Mouse (Mus musculus) cerebellum, postnatal 25 days (tissue): ENCODE results near the gene 1600002K03Rik.
"Not testable (repeated sequence)": the region's sequence is repeated elsewhere in the genome, so short reads cannot be mapped to it uniquely, and the experiment has no call there.

Experiments used
- DNase-seq, 2 experiments: peaks; one replicate each; pipeline ENCODE4 v3.0.0; 2021; ENCODE audit warnings: mixed read lengths in 2 of 2

The 1600002K03Rik gene

DNA sequence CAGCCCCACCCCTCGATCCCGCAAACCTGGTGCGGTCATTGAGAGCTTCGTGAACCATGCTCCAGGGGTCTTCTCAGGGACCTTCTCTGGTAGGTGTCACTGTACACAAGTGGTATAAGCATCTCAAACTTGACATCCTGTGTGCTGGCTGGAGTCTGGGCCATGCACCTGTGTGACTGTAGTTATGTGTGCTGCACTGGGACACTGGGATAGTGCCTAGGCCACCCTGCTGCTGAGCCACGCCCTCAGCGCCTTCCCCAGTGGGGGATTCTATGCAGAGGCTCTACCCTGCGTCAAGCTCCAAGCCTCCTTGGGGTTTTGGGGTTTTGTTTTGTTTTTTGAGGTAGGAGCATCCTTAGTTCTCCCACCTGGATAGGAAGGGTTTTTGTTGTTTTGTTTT is 18.4 kb upstream of the 1600002K03Rik start:
- DNase-seq = no peak

DNA sequence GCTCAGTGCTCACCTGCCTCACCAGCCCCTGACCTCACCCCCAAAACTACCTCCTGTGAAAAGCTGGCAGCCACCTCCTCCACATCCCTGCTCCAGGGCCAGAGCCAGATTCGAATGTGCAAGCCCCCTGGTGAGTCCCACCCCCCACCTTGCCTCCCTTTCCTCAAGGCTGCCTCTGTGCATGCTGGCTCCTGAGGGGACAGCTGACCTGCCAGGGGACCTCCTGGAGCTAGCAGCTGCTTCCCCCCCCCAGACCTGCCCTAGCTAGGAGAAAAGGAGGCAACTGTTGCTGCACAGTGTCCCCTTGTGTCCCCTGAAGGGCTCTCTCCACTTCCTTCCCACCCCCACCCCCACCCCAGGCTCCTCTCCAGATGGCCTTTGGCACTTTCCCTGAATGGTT is 17.5 kb upstream of the 1600002K03Rik start:
- peak in 1 of 2 experiments; percentile 40 for DNase-seq

DNA sequence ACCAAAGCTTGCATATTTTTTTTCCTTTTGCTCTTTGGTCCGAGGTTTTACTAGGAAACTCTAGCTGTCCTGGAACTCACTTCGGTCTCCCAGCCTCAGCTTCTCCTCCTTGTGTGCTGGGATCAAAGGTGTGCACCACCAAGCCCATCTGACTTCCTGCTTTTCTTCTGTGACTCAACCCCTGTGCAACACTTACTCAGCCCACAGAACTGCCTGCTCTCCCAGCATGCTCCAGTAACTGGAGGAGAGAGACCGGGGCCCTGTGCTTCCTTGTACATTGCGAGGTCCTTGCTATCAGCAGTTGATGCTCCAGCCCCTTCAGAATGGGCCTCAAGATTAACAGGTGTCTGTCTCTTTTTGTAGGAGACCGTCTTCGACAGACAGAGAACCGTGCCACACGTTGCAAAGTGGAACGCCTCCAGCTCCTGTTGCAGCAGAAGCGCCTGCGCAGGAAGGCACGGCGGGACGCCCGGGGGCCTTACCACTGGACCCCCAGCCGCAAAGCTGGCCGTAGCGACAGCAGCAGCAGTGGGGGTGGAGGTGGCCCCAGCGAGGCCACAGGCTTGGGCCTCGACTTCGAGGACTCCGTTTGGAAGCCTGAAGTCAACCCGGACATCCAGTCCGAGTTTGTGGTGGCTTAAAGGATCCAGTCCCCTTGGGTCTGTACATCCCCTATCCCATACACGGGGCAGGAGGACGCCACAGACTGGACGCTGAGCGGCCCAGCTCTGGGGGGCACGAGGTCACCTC is 16.6 kb upstream of the 1600002K03Rik start:
- DNase-seq = no peak

DNA sequence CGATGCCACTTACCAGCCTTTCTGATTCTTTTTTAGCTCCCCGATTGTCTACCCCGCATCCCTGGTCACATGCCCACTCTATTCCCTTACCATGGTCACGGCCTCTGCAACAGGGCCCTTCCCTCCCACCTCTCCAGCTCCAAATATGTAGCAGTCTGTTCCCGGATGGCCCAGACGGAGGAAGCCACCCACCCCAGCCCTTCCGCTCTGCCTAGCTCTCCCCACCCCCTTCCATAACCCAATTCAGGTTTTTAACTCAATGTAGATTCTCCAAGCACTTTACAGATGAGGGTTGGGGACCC is 16.0 kb upstream of the 1600002K03Rik start:
- DNase-seq = no peak

DNA sequence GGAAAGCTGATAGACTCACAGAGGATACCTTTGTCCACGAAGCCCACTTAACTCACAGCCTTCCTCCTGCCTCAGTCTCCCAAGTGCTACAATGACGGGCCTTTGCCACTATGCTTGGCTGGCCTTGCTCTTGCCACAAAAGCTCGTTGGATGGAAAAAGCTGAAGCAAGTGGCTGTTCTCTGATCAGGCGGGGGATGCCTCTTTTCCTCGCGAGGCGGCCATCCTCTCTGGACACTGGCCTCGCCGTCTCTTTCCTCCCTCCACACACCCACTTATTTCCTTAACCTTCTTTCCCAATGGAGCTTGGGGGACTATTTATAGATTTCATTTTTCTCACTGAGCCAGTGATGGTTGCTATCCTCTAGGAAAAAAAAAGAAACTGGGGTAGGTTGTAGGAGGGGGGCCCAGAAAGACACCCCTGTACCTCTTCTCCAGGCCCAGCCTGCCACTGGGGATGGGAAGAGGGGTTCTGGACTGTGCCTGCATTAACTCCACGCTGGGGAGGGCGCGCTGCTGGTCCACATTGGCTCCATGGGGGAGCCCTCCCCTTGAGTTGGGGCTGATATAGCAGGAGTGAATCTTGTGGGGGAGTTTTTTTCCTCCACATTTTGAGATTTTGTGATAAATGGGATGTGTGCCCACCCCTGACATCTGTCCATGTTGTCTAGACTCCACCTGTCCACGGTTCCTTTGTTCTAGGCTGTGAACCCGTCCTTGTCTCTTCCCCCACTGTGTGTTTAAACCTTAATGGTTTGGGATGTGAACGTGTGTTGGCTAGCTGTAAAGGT is 15.4 kb upstream of the 1600002K03Rik start:
- no peak for DNase-seq

DNA sequence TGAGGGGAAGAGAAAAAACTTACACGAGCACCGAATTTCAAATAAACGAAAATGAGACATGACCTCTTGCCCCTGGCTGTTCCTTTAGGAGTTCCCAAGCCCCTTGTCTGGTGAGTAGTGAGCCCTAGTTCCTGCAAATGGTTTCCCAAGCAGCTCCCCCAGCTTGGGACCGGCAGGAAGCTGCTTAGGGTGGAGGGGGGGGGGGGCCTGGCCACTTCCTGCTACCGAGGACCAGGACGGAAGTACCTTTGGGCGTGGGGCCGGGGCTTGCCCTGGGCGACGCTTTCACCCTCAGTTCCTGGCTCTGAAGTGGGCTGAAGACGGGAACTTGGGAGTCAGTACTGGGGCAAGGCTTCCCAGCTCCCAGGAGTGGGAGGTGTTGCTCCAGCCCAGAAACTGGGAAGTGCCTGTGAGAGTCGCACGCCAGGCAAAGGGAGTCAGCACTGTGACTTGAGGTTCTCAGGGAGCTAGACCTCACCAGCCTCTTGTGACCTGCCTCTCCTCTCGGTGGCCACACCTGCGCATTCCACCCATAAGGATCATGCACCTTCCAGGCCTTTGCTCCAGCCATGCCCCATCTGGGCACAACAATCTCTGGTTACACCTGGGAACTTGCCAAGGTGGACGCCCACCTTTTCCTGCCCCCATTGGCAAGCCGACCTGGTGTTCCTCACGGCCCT is 14.3 kb upstream of the 1600002K03Rik start:
- peak in 1 of 2 experiments; percentile 51 for DNase-seq

DNA sequence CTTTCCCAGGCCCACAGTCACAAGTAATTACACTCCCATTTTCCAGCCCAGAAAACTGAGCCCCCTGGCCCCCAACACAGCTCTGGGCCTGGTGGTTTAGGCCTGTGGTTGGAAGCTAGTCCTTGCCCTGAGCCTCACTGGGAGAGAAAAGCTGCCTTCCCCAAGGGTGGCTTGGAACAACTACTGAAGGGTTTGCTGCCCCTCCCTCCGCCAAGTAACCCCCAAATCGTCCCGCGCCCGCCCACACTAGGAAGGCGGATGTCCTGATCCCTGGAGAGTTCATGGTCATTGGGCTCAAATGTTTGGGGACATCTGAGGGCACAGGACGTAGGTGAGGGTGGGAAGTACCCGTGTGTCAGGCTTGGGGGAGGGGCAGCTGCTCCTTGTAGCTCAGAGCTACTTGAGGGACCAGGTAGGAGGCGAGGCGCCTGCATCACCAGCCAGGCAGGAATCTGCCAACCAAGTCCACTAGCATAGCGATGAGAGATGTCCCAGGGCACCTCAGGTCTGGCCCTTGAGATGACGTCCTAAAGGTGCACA is 13.7 kb upstream of the 1600002K03Rik start:
- peak in 1 of 2 experiments; percentile 72 for DNase-seq

DNA sequence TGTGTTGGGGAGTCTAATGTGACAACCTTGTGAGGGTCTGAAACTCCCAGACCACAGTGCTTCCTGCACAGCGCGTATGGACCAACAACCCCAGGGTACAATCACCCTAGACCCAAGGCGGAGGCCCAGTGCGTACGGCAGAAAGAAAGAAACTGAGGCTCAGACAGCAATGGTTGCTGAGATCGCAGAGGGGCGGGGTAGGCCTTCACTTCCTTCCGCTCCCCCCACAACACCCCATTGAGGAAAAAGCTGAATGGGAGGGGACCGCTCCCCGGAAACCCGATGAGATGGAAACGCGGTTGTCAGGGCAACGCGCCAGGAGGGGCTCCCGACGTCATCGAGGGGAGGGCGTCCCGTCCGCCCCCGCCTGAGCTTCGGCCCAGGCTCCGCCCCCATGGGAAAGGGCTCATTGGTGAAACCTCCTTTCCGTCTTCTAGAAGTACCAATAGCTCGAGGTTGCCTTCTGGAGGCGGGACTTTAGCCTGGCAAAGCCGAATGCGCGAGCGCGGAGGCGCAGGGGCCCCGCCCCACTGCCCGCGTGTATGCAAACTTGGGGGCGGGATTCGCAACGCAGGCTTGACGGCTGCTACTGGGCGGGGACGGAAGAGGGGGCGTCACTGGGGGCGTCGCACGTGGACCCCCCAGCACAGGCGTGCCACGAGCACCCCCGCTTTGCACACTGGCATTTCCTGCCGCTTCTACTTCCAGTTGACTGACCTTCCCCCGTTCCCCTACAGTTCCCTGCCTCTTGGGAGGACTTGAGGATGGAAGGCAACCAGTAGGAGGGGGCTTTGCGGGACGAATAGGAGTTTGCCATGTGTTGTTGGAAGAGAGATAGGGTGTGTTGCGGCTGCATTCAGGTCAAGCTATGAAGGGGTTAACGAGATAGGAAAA is 12.9 kb upstream of the 1600002K03Rik start:
- DNase-seq = peak; percentile 97 to 99

DNA sequence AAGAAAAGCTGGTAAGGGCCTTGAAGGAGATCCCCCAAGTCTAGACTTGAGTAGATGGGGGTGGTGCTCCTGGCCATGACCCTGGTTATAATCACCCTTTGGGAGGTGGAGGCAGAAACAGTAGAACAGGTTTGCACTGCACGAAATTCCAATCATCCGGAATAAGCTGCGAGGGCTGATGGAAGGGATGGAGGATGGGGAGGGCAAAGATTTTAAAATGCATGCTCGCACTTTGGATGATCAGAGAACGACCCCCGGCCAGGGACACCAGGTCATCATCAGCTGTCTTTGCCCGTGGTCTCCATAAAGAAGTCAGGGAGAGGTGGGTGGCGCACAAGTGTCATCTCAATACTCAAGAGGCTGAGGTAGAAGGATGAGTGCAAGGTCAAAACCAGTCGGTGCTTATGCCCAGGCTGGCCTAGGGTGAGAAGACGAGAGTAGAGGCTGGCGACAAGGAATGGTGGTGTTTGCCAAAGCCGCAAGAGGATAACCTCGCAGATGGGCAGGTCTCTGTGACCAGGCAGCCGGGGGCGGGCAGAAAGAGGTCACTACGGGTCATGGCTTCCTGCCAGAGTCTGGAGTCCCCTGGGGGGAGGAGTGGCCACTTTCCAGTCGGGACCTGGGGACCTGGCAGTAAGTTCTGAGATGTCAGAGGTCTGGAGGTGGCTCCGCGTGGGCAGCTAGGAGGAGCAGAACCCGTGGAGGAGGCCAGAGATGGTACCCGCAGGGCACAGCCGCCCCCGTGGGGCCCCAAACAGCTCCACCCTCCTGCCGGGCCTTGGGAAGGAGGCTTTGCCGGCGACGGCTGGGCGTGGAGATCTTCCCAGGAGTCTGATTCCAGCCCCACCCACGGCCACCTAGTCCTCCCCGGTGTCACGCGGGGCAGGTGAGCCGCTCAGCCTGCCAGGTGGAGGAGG is 12.0 kb upstream of the 1600002K03Rik start:
- peak; percentile 75 to 80 for DNase-seq

DNA sequence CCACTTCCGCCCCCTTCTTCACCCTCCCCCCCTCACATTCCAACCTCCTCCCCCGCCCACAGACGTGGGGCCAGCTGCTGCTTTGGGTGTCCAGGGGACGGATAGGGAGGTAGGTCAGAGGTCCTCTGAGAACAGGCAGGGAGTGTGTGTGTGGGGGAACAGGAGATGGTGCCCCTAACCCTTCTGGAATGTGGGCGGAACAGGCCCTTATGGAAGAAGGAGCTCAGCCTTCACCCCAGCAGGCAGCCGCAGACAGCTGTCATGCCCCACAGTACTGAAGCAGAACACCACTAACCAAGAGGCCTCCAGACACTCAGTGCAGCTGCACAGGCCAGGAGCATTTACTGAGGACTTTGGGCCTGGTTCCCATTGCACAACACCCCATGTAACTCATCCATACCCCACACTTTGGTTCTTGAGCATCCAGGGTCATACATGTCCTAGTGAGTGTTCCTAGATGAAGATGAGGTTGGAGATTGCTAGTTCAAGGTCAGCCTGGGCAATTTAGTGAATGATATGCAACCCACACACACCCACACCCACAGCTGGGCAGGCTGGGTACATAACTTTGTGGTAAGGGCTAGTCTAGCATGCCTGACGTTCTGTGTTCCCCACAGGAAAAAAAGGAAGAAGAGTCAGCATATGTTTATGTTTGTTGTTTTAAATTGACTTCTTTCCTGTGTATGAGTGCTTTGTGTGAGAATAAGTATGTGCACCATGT is 11.1 kb upstream of the 1600002K03Rik start:
- no peak for DNase-seq

DNA sequence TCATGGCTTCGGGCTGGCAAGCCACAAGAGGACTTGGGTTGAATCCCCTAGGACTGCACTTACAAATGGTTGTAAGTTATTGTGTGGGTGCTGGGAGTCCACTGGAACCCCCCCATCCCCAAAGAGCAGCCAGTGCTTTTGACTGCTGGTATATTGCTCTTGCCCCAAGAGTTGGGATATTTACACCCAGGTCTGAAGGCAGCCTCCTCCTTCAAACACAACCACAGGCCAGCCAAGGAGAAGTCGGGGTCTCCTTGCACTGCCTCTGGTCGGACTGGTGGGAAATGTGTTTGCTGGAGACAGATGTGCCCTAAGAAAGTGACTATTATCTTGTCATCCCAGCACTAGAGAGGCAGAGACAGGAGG is 10.5 kb upstream of the 1600002K03Rik start:
- no peak for DNase-seq

DNA sequence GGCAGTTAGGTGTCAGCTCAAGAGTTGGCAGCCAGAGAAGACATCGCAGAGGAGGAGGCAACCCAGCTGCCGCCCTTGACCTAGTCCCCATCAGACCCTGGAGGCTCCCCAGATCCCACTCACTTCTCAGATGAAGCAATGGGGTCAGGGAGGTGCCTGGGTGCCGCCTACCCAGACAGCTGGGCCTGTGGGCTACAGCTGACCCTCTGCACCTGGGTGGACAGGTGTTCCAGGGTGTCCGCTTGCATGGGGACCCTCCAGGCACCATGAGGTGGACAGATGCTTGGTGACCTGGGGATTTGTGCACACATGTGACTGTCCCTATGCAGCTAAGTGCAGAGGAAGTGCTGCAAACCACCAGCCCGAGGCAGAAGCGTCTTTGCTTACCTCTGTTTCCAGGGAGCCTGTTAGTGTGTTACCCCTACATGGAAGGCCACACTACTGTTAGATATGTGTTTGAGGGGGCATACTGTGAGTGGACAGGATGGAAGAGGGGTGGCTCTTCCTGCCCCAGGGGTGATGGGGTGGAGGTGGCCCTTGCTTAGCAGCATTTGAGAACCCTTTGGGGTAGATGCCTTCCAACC is 9.9 kb upstream of the 1600002K03Rik start:
- peak in 1 of 2 experiments; percentile 31 for DNase-seq

DNA sequence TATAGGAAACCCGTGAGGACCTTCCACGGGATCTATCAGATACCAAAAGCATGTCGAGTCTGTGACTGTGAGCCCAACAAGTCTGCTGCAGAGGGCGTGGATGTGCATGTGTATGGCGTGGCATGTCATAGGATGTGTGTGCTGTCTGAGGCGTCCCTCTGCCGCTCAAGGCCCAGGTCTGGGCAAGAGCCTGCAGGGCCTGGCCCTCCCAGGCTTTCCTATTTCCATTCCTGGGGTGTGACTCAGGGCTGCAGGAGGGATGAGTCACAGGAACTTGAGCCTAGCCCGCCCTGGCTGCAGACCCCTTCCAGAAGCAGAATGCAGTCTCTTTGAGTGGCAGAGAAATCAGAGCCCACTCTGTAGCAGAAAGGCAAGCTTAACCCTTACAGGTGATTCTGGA is 9.0 kb upstream of the 1600002K03Rik start:
- DNase-seq = peak; percentile 44 to 46

DNA sequence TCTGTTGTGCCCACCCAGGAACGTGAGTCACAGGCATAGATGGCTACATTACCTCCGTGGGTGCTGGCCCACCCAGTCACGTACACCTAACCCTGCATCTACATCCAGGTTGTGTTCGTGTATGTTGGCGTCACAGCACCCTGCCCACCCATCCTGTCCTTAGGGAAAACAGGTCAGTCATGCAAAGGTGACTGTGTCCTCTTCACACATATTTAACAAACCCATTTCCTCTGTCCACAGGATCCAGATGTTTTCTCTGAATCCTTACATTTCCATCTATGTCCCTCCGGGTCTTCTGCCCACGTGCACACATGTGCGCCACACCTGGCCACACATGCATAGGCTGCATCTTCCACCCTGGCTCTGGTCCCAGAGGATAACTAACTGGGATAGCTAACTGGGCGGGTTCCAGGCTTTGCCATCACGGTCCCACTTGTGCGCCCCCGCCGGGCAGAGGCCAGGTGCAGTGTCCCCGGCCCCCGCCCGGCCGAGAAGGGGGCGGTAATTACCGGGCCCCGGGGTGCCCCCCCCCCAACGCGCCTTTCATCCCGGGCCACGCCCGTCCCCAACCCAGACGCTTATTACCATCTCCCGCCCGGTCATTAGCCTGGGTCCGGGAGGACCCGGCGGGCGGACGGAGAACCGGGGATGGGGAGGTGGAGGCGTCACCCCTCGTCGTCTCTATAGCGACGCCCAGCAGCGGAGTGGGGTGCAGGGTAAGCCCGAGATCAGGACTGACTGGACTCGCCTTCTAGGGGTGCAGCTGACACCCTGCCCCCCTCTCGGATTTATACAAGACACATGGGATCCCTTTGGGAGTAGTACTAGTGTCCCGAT is 8.4 kb upstream of the 1600002K03Rik start:
- DNase-seq = peak in 1 of 2 experiments; percentile 76

DNA sequence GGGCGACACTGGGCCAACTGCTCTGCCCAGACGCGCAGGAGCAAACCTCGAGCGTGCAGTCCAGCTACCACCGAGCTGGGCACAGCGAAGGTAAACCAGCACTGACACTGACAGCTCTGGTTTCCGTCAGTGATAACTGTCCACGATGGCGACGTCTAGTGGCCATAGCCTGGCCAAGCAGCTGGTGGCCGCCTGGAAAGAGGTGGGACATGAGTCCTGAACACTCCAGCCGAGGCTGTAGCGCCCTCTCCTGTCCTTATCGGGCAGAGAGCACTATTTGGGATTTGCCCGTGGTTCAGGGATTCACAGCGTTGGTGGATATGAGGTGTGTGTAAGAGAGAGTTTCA is 7.8 kb upstream of the 1600002K03Rik start:
- peak; percentile 99 for DNase-seq

DNA sequence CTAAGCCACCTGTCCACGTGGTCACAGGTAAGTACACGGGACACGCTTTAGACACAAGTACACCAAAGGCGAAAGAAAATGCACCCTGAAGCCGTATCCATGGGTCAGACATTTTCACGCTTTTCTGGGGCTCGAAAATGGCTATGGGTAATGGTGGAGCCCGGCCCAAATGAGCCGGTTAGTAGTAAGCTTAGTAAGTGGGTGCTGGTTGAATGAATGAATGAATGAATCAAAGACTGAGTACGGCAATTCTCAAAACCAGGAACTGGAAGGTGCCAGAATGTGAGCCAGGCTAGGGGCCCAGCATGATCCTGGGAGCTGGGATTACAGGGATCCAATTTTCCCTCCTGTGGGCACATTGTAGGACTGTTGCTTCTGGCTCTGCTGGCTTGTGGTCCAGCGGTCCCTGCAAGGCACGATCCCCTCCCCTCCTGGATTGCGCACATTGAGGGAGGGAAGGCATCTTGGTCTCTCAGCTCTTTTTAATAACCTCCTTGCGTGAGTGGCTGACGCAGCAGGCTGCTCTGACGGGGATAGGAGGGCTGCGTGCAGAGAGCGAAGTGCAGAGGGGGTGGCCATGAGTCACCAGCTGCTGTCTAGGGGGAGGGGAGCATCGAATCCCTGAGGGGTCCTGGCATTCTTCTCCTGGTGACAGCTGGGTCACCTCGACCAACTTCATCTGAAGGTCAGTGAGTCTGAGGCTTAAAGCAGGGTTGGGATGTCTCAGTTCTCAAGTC is 7.2 kb upstream of the 1600002K03Rik start, which contains the start of gene Cirbp:
Gene Cirbp, plus strand, starts transcription at position 594 of the 737 bp plus-strand sequence.
- peak; percentile 61 to 69 for DNase-seq

DNA sequence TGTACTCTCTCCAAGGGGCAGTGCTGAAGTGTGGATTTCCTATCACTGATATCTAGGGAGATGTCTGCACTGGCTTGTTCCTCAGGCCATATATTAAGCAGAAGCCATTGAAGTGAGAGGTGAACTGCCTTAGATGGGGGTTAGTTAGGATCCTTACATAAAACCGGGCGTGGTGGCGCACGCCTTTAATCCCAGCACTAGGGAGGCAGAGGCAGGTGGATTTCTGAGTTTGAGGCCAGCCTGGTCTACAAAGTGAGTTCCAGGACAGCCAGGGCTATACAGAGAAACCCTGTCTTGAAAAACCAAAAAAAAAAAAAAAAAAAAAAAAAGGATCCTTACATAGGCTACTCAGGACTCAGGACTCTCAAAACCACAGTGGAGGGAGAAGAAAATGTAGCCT is 6.6 kb upstream of the 1600002K03Rik start:
- DNase-seq = not testable (repeated sequence)

DNA sequence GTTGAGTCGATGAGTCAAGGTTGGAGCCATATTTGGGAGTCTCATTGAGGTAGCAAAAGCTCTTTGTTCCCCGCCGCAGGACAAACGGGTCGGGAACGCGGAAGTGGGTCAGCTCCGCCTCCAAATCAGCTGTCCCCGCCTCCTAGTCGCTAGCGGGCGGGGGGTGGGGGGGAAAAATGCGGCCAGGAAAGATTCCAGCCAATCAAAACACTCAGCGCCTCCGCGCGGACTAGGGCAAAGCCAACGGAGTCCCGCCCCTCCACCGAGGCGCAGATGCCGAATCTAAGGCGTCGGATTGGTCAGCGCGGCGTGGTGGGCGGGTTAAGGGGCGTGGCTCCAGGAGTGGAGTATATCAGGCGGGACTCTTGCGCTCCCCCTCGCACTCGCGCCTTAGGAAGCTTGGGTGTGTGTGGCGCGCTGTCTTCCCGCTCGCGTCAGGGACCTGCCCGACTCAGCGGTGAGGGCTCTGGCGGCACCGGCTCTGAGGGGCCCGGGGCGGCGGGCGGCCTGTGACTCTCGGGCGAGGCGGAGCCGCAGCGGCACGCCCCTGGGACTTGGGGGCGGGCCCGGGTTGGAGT is 5.2 kb upstream of the 1600002K03Rik start:
- peak; percentile 99 to 100 for DNase-seq
